Mouse (Mus musculus) erythroblast, embryonic 14.5 days (primary cell): Measurements from ENCODE around the gene Tmem62. TPM values are rescaled to one million over a fixed set of nuclear protein-coding genes. Genes with fewer than 3 reads are reported as not detected.
"Not testable (repeated sequence)": the region's sequence is repeated elsewhere in the genome, so short reads cannot be mapped to it uniquely, and the experiment has no call there.

Experiments used
- H3K27me3 ChIP-seq: 2 replicates; pipeline ENCODE4 v1.6.1; 2012; ENCODE audit warnings: inconsistent platforms; ENCODE audit not compliant: control insufficient read depth
- H3K36me3 ChIP-seq: 2 replicates; pipeline ENCODE4 v1.6.1; 2012; ENCODE audit warnings: mild to moderate bottlenecking, inconsistent platforms; ENCODE audit not compliant: control insufficient read depth
- H3K4me1 ChIP-seq: 2 replicates; pipeline ENCODE4 v1.6.1; 2012; ENCODE audit warnings: inconsistent platforms; ENCODE audit not compliant: control insufficient read depth
- H3K4me3 ChIP-seq: replicated peaks from 2 replicates; pipeline ENCODE3; 2012; ENCODE audit warnings: moderate library complexity, mild to moderate bottlenecking, inconsistent platforms
- H3K9me3 ChIP-seq: 2 replicates; pipeline ENCODE4 v1.6.1; 2012; ENCODE audit warnings: low read length, inconsistent platforms, mixed read lengths; ENCODE audit not compliant: control insufficient read depth
- GATA1 ChIP-seq: IDR thresholded peaks from 2 replicates; pipeline ENCODE4 v1.6.1; 2012; ENCODE audit warnings: low read length, inconsistent platforms, mixed read lengths
- TAL1 ChIP-seq: IDR thresholded peaks from 3 replicates; pipeline ENCODE4 v1.6.1; 2012; ENCODE audit warnings: low read length, inconsistent platforms, mixed read lengths
- polyA plus RNA-seq: library from polyadenylated mRNA; stranded (reverse); fragments of >175 nt; gene quantifications from 2 replicates; pipeline ENCODE4 v1.2.3, GENCODE M21; 2012

Gene Tmem62
- polyA plus RNA-seq, 1 experiment: 0.10 TPM

- H3K4me3 ChIP-seq: peak overlapping the region; percentile 90
- H3K4me1 ChIP-seq: peaks cover 51% of the 10 kb centered on the region
- no peaks in the 10 kb centered on the region for H3K27me3 ChIP-seq
- H3K9me3 ChIP-seq: no peaks in the 10 kb centered on the region
- TF ChIP-seq TAL1 (no peak), GATA1 (no peak)
- H3K36me3 ChIP-seq: peaks cover 22% of the 10 kb centered on the region
These were observed 6.7 kb upstream of the Tmem62 start for GRCm38 (mm10) chr2:120970045-120970539.

GRCm38 (mm10) chr2:120970559-120971080 lies 6.2 kb upstream of the Tmem62 start, which contains the start of gene Ubr1:
Gene Ubr1, minus strand, starts transcription at chr2:120970715.
- Histone ChIP-seq H3K4me1 (peaks cover 52% of the 10 kb centered on the region), H3K4me3 (peak within 1 kb of the TSS; percentile 90), H3K36me3 (peaks cover 22% of the 10 kb centered on the region), H3K9me3 (no peaks in the 10 kb centered on the region), H3K27me3 (no peaks in the 10 kb centered on the region)
- no peak for TF ChIP-seq GATA1
- no peak for TF ChIP-seq TAL1

GRCm38 (mm10) chr2:120971766-120972165 lies 5.1 kb upstream of the Tmem62 start:
- peaks cover 15% of the 10 kb centered on the region for H3K36me3 ChIP-seq
- H3K4me3 ChIP-seq: peak overlapping the region; percentile 90
- TF ChIP-seq TAL1 (no peak), GATA1 (no peak)
- H3K27me3 ChIP-seq: no peaks in the 10 kb centered on the region
- H3K4me1 ChIP-seq: peaks cover 55% of the 10 kb centered on the region
- no peaks in the 10 kb centered on the region for H3K9me3 ChIP-seq

- H3K4me1 ChIP-seq: peaks cover 56% of the 10 kb centered on the region
- H3K9me3 ChIP-seq, H3K4me3 ChIP-seq, H3K27me3 ChIP-seq: not testable (repeated sequence)
- H3K36me3 ChIP-seq: peaks cover 10% of the 10 kb centered on the region
These were observed 4.6 kb upstream of the Tmem62 start for GRCm38 (mm10) chr2:120972257-120972656.

GRCm38 (mm10) chr2:120972964-120973363 lies 3.9 kb upstream of the Tmem62 start:
- H3K4me3 ChIP-seq: peak overlapping the region; percentile 40
- H3K9me3 ChIP-seq: no peaks in the 10 kb centered on the region
- H3K4me1 ChIP-seq: peaks cover 58% of the 10 kb centered on the region
- peaks cover 5% of the 10 kb centered on the region; the same call in 1 of the 2 replicates for H3K36me3 ChIP-seq
- TF ChIP-seq TAL1: no peak
- no peak for TF ChIP-seq GATA1
- no peaks in the 10 kb centered on the region for H3K27me3 ChIP-seq

GRCm38 (mm10) chr2:120976308-120976707 lies 509 bp upstream of the Tmem62 start:
- Histone ChIP-seq H3K4me1 (peaks cover 46% of the 10 kb centered on the region), H3K4me3 (peak overlapping the region; percentile 76), H3K36me3 (no peaks in the 10 kb centered on the region; the same call in 1 of the 2 replicates), H3K9me3 (no peaks in the 10 kb centered on the region), H3K27me3 (no peaks in the 10 kb centered on the region)
- TF ChIP-seq TAL1 (no peak), GATA1 (no peak)

DNA sequence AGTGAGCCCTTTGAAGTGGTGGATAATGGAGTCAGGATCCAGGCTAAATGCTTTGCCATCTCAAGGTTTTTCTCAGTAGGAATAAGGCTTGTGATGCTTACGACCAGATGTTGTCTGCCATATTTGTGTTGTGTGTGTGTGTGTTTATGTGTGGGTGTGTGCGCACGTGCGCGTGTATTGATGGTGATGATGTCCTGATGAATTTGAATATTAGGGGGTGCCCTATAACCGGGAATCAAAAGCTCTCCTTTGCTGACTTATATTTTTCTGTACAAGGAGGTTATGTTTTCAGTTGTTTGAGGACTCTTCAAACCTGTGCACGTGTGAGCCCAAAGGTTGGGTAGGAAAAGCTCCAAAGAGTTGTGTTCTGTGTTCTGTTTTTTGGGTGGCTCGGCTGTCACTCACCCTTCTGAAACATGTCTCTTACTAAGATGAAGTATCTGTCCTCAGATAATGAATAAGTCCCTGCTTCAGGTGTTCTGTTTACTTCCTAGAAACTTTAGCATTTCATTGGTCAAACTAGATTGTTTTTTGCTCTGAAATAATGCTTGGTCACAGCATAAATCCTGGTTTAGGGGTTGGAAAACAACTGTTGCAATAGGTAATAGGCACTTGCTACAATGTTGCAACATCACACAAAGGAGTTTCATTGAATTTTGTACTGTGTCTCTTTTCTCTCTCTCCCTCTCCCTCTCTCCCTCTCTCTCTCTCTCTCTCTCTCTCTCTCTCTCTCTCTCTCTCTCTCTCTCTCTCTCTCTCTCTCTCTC lies 1.3 kb downstream of the Tmem62 start:
- TF ChIP-seq GATA1 (no peak), TAL1 (no peak)
- Histone ChIP-seq H3K36me3 (no peaks in the 10 kb centered on the region; the same call in 1 of the 2 replicates), H3K4me1 (peaks cover 35% of the 10 kb centered on the region), H3K4me3 (peak overlapping the region; percentile 76), H3K27me3 (no peaks in the 10 kb centered on the region), H3K9me3 (no peaks in the 10 kb centered on the region)

- TF ChIP-seq GATA1 (no peak), TAL1 (no peak)
These were observed 1.8 kb downstream of the Tmem62 start for GRCm38 (mm10) chr2:120978693-120979037.

DNA sequence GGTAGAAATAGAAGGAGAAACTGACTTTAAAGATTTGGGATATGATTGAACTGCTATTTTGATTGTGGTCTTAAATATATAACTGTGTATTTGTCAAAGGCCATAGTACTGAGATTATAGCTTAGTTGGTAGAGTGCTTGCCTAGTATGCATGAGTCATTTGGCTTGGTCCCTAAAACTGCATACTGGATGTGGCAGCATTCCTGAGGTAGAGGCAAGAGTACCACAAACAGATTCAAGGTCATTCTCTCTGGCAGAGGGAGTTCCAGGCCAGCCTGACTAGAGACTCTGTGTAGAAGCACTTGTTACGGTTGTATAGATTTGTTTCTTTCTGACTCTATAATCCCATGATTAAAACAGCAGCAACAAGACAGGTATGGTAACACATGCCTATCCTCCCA lies 3.0 kb downstream of the Tmem62 start:
- no peaks in the 10 kb centered on the region for H3K27me3 ChIP-seq
- no peak for TF ChIP-seq GATA1
- no peaks in the 10 kb centered on the region for H3K9me3 ChIP-seq
- H3K4me3 ChIP-seq: no peak overlapping the region
- peaks cover 31% of the 10 kb centered on the region for H3K4me1 ChIP-seq
- H3K36me3 ChIP-seq: no peaks in the 10 kb centered on the region; the same call in 1 of the 2 replicates

More at GRCm38 (mm10) chr2:120978693-120979037, 1.8 kb downstream of the Tmem62 start:
- H3K9me3 ChIP-seq: no peaks in the 10 kb centered on the region
- H3K4me3 ChIP-seq: no peak overlapping the region
- H3K4me1 ChIP-seq: peaks cover 32% of the 10 kb centered on the region
- H3K27me3 ChIP-seq: no peaks in the 10 kb centered on the region
- no peaks in the 10 kb centered on the region; the same call in 1 of the 2 replicates for H3K36me3 ChIP-seq

DNA sequence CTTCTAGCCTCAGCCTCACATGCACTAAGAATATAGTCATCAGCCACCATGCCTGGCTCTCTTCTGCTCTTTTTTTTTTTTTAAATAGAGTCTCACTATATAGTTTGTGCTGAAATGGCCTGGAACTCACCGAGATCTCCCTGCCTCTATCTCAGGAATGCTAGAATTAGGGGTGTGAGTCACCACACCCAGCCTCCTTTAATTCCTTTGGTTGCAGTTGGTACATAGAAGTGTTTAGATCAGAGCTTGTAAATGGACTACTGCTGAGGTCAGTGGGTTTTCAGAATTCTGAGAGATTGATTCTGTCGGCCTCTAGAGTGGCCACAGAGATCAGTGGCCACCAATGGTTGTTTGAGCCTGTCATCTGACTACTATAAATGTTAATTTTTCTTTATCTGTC lies 4.0 kb downstream of the Tmem62 start:
- H3K36me3 ChIP-seq: no peaks in the 10 kb centered on the region; the same call in 1 of the 2 replicates
- H3K9me3 ChIP-seq: no peaks in the 10 kb centered on the region
- no peak overlapping the region for H3K4me3 ChIP-seq
- no peak for TF ChIP-seq GATA1
- TF ChIP-seq TAL1: no peak
- H3K4me1 ChIP-seq: peaks cover 27% of the 10 kb centered on the region
- H3K27me3 ChIP-seq: no peaks in the 10 kb centered on the region
